Mouse (Mus musculus) MEL (cell line): Measurements from ENCODE around the gene Pih1d2.

ENCODE experiments used
- BHLHE40 ChIP-seq: IDR thresholded peaks from 2 replicates; pipeline ENCODE4 v1.6.1; 2012; ENCODE audit warnings: low read depth, mild to moderate bottlenecking, inconsistent platforms, low read length, improper control_type of control experiment, borderline replicate concordance
- CTCF ChIP-seq, 3 experiments: IDR thresholded peaks in 2 of 3; conservative IDR thresholded peaks in 1 of 3; 2 replicates each; pipeline ENCODE4 v1.5.1; 2011 to 2012; ENCODE audit warnings: low read length in 3 of 3, low read depth in 2 of 3, mild to moderate bottlenecking in 2 of 3, improper control_type of control experiment in 1 of 3, inconsistent platforms in 1 of 3, mixed read lengths in 1 of 3, moderate library complexity in 1 of 3; ENCODE audit not compliant: control insufficient read depth in 1 of 3, insufficient read depth in 1 of 3, poor library complexity in 1 of 3, severe bottlenecking in 1 of 3
- E2F4 ChIP-seq: IDR thresholded peaks from 2 replicates; pipeline ENCODE4 v1.6.1; 2011; ENCODE audit warnings: low read depth, low read length, improper control_type of control experiment, borderline replicate concordance
- ETS1 ChIP-seq: IDR thresholded peaks from 2 replicates; pipeline ENCODE4 v1.6.1; 2012; ENCODE audit warnings: low read depth, mild to moderate bottlenecking, inconsistent platforms, low read length, improper control_type of control experiment, moderate library complexity
- GATA1 ChIP-seq: IDR thresholded peaks from 2 replicates; pipeline ENCODE4 v1.6.1; 2011; ENCODE audit warnings: low read depth, low read length, improper control_type of control experiment
- MAFK ChIP-seq: IDR thresholded peaks from 2 replicates; pipeline ENCODE4 v1.6.1; 2011; ENCODE audit warnings: low read depth, mild to moderate bottlenecking, low read length, improper control_type of control experiment, borderline replicate concordance
- MAX ChIP-seq: IDR thresholded peaks from 2 replicates; pipeline ENCODE4 v1.6.1; 2011; ENCODE audit warnings: low read length, improper control_type of control experiment
- POLR2A ChIP-seq, 2 experiments: IDR thresholded peaks; 2 replicates each; pipeline ENCODE4 v1.6.1; 2011 to 2012; ENCODE audit warnings: low read length in 2 of 2, mild to moderate bottlenecking in 2 of 2, control low read depth in 1 of 2, improper control_type of control experiment in 1 of 2, low read depth in 1 of 2, moderate library complexity in 1 of 2; ENCODE audit not compliant: control insufficient read depth in 1 of 2, insufficient read depth in 1 of 2, poor library complexity in 1 of 2
- TCF12 ChIP-seq: IDR thresholded peaks from 2 replicates; pipeline ENCODE4 v1.6.1; 2014; ENCODE audit warnings: low read depth, mild to moderate bottlenecking, inconsistent platforms, low read length, improper control_type of control experiment, moderate library complexity
- USF1 ChIP-seq: IDR thresholded peaks from 2 replicates; pipeline ENCODE4 v1.6.1; 2014; ENCODE audit warnings: low read depth, mild to moderate bottlenecking, inconsistent platforms, low read length, improper control_type of control experiment, moderate library complexity
- USF2 ChIP-seq, 2 experiments: IDR thresholded peaks; 2 replicates each; pipeline ENCODE4 v1.6.1; 2011 to 2012; ENCODE audit warnings: improper control_type of control experiment in 2 of 2, low read length in 2 of 2, borderline replicate concordance in 1 of 2, inconsistent platforms in 1 of 2, low read depth in 1 of 2, mild to moderate bottlenecking in 1 of 2; ENCODE audit not compliant: insufficient read depth in 1 of 2
- ZNF384 ChIP-seq: IDR thresholded peaks from 2 replicates; pipeline ENCODE4 v1.6.1; 2012; ENCODE audit warnings: low read depth, mild to moderate bottlenecking, inconsistent platforms, low read length, improper control_type of control experiment

DNA sequence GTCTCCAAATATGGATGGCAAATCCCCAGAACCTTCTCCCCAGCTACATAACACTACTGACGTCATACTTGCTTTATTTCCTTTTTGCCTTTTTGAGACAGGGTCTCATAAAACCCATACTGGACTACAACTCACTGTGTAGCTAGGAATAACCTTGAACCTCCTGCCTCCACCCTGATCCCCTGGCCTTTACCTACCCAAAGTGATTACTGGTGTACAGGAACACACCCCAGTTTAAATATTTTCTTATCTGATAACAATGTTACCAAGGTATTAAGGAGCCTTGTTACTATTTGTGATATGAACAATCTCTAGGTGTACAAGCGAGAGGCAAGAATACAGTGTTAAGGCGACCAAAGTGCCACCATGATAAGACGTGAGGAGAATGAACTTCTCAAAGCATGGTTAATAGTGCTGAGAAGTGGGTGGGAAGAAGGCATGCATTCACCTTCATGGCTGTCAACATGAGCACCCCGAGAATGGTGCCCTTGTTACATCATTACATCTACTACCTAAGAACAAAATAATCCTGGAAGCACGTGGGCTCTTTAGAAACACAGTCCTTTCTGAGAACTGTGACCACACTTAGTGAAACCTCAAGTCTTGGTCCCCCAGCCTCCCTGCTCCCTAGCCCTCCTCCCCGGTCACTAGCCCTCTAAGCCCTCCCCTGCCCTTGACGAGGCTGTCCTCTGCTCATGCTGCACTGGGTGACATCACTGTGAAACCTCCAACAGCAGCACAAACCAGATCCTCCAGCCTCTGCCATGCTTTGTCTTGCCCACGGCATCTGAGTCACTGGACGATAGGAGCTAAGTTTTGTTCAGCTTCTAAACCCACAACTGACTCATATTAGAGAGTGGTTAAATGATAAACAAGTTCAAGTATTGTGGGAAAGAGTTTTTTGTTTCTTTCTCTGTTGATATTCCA, 47.3 kb upstream of the Pih1d2 start:
- TF ChIP-seq USF1 (no peak), POLR2A (IDR thresholded peaks at IDR 0.05; ENCODE audit: control insufficient read depth in 1 of 2, insufficient read depth in 1 of 2, low read depth in 1 of 2, low read length in 2 of 2, poor library complexity in 1 of 2) (no peak), CTCF (IDR thresholded peaks at IDR 0.05 in 2 of 3, conservative IDR thresholded peaks at IDR 0.05 in 1 of 3; ENCODE audit: control insufficient read depth in 1 of 3, insufficient read depth in 1 of 3, low read depth in 2 of 3, low read length in 3 of 3, poor library complexity in 1 of 3, severe bottlenecking in 1 of 3) (no peak), E2F4 (no peak), MAX (no peak), ZNF384 (no peak), USF2 (IDR thresholded peaks at IDR 0.05; ENCODE audit: borderline replicate concordance in 1 of 2, insufficient read depth in 1 of 2, low read depth in 1 of 2, low read length in 2 of 2) (no peak), GATA1 (no peak), ETS1 (no peak), TCF12 (no peak), BHLHE40 (no peak), MAFK (no peak)
